Mouse (Mus musculus): Measurements from ENCODE around the gene Bend7. TPM values are rescaled to one million over a fixed set of nuclear protein-coding genes. Genes with fewer than 3 reads are reported as not detected.

The Bend7 gene
- polyA plus RNA-seq, 1 experiment = not detected

- H3K9me3 ChIP-seq (ENCODE audit: control insufficient read depth, low read length) = no peaks in the 10 kb centered on the region
- H3K36me3 ChIP-seq (ENCODE audit: control insufficient read depth) = no peaks in the 10 kb centered on the region
- H3K27me3 ChIP-seq (ENCODE audit: control insufficient read depth) = no peaks in the 10 kb centered on the region
- H3K4me3 ChIP-seq (replicated peaks) = no peak overlapping the region
- H3K4me1 ChIP-seq (ENCODE audit: control insufficient read depth) = no peaks in the 10 kb centered on the region
- no peak for TF ChIP-seq GATA1 (IDR thresholded peaks at IDR 0.05; ENCODE audit: low read length)
- no peak for TF ChIP-seq TAL1 (IDR thresholded peaks at IDR 0.05; ENCODE audit: low read length)
Measured at GRCm38 (mm10) chr2:4773911-4774310, 56.3 kb downstream of the Bend7 start.

DNA sequence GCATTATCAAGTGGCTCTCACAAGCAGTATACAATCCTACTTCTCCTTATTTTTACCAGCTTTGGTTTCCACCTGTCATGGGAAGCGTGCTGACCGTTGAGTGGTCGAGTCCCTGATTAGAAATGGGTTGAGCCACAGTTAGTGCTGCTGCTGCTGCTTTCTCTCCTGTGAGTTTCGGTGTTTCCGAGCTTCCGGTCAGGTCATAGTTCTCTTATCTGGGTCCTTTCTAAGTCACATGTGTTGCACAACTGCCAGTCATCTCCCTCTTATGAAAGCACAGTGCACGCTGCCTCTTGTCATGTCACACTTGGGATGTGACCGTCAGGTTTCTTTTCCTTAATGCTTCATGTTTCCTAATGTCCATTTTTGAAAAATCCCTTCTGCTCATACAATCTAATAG is 59.7 kb downstream of the Bend7 start:
- no peak overlapping the region for H3K4me3 ChIP-seq (replicated peaks)
- no peaks in the 10 kb centered on the region for H3K4me1 ChIP-seq (ENCODE audit: control insufficient read depth)
- H3K27me3 ChIP-seq (ENCODE audit: control insufficient read depth) = no peaks in the 10 kb centered on the region
- TF ChIP-seq TAL1 (IDR thresholded peaks at IDR 0.05; ENCODE audit: low read length) = no peak
- TF ChIP-seq GATA1 (IDR thresholded peaks at IDR 0.05; ENCODE audit: low read length) = no peak
- H3K9me3 ChIP-seq (ENCODE audit: control insufficient read depth, low read length) = no peaks in the 10 kb centered on the region
- no peaks in the 10 kb centered on the region for H3K36me3 ChIP-seq (ENCODE audit: control insufficient read depth)

DNA sequence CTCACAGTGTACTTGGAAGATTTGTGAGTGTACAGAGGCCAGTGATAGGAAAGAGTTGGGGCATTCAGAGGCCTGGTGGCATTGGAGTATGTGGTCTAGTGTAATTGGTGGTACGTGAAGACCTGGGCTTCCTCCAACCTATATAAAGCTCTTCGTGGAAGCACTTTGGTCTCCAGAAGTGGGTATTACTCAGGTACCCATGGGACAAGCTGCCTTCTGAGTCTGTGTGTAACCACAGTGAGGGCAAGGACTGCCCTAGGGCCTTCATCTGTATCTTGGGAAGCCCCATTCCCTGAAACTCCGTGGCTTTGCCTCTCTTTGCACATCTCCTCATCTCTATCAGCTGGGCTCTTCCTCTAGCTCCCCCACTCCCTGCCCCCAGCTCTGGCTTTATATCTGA is 64.0 kb downstream of the Bend7 start:
- Histone ChIP-seq H3K36me3 (ENCODE audit: control insufficient read depth) (no peaks in the 10 kb centered on the region), H3K4me3 (replicated peaks) (no peak overlapping the region), H3K27me3 (ENCODE audit: control insufficient read depth) (no peaks in the 10 kb centered on the region), H3K4me1 (ENCODE audit: control insufficient read depth) (no peaks in the 10 kb centered on the region), H3K9me3 (ENCODE audit: control insufficient read depth, low read length) (no peaks in the 10 kb centered on the region)
- TF ChIP-seq TAL1 (IDR thresholded peaks at IDR 0.05; ENCODE audit: low read length) (no peak), GATA1 (IDR thresholded peaks at IDR 0.05; ENCODE audit: low read length) (no peak; the same call in 1 of the 2 replicates)

- Histone ChIP-seq H3K4me3 (replicated peaks) (no peak overlapping the region), H3K27me3 (ENCODE audit: control insufficient read depth) (no peaks in the 10 kb centered on the region), H3K4me1 (ENCODE audit: control insufficient read depth) (no peaks in the 10 kb centered on the region), H3K36me3 (ENCODE audit: control insufficient read depth) (no peaks in the 10 kb centered on the region), H3K9me3 (ENCODE audit: control insufficient read depth, low read length) (no peaks in the 10 kb centered on the region)
- TF ChIP-seq GATA1 (IDR thresholded peaks at IDR 0.05; ENCODE audit: low read length) (no peak), TAL1 (IDR thresholded peaks at IDR 0.05; ENCODE audit: low read length) (no peak)
Measured at GRCm38 (mm10) chr2:4782401-4782800, 64.8 kb downstream of the Bend7 start.

GRCm38 (mm10) chr2:4782809-4783641 is 65.4 kb downstream of the Bend7 start:
- Histone ChIP-seq H3K36me3 (ENCODE audit: control insufficient read depth) (no peaks in the 10 kb centered on the region), H3K4me3 (replicated peaks) (no peak overlapping the region), H3K4me1 (ENCODE audit: control insufficient read depth) (no peaks in the 10 kb centered on the region), H3K27me3 (ENCODE audit: control insufficient read depth) (no peaks in the 10 kb centered on the region), H3K9me3 (ENCODE audit: control insufficient read depth, low read length) (no peaks in the 10 kb centered on the region)
- no peak for TF ChIP-seq TAL1 (IDR thresholded peaks at IDR 0.05; ENCODE audit: low read length)

GRCm38 (mm10) chr2:4784012-4784411 is 66.4 kb downstream of the Bend7 start:
- Histone ChIP-seq H3K27me3 (ENCODE audit: control insufficient read depth) (no peaks in the 10 kb centered on the region), H3K9me3 (ENCODE audit: control insufficient read depth, low read length) (no peaks in the 10 kb centered on the region), H3K36me3 (ENCODE audit: control insufficient read depth) (no peaks in the 10 kb centered on the region), H3K4me1 (ENCODE audit: control insufficient read depth) (no peaks in the 10 kb centered on the region), H3K4me3 (replicated peaks) (no peak overlapping the region)
- TF ChIP-seq GATA1 (IDR thresholded peaks at IDR 0.05; ENCODE audit: low read length) (no peak), TAL1 (IDR thresholded peaks at IDR 0.05; ENCODE audit: low read length) (no peak)

DNA sequence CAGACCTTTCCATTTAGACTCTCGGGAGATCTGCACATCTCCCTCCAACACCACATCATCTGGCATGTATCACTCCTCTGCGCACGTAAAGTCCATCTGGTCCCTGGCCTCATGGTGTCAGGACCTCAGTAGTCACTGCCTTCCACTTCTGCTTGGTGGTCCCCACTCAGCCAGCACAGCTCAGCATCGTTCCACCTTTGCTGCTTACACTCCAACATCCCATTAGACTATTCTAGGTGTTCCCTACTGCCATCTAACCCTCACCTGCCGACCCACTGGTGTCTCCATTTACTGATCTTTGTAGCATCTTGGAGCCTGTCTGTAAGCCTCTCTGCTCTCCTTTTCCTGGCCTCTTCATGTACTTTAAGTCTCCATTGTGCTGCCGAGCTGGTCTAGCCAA is 67.4 kb downstream of the Bend7 start:
- Histone ChIP-seq H3K27me3 (ENCODE audit: control insufficient read depth) (no peaks in the 10 kb centered on the region), H3K4me1 (ENCODE audit: control insufficient read depth) (no peaks in the 10 kb centered on the region), H3K36me3 (ENCODE audit: control insufficient read depth) (no peaks in the 10 kb centered on the region), H3K9me3 (ENCODE audit: control insufficient read depth, low read length) (no peaks in the 10 kb centered on the region), H3K4me3 (replicated peaks) (no peak overlapping the region)
- TF ChIP-seq TAL1 (IDR thresholded peaks at IDR 0.05; ENCODE audit: low read length) (no peak), GATA1 (IDR thresholded peaks at IDR 0.05; ENCODE audit: low read length) (no peak)

GRCm38 (mm10) chr2:4787223-4787622 is 69.6 kb downstream of the Bend7 start:
- no peaks in the 10 kb centered on the region for H3K9me3 ChIP-seq (ENCODE audit: control insufficient read depth, low read length)
- H3K4me3 ChIP-seq (replicated peaks) = no peak overlapping the region
- no peaks in the 10 kb centered on the region for H3K27me3 ChIP-seq (ENCODE audit: control insufficient read depth)
- TF ChIP-seq TAL1 (IDR thresholded peaks at IDR 0.05; ENCODE audit: low read length) = no peak
- no peak for TF ChIP-seq GATA1 (IDR thresholded peaks at IDR 0.05; ENCODE audit: low read length)
- H3K4me1 ChIP-seq (ENCODE audit: control insufficient read depth) = no peaks in the 10 kb centered on the region
- no peaks in the 10 kb centered on the region for H3K36me3 ChIP-seq (ENCODE audit: control insufficient read depth)

- TF ChIP-seq TAL1 (IDR thresholded peaks at IDR 0.05; ENCODE audit: low read length) = no peak
- no peak for TF ChIP-seq GATA1 (IDR thresholded peaks at IDR 0.05; ENCODE audit: low read length)
- no peaks in the 10 kb centered on the region for H3K9me3 ChIP-seq (ENCODE audit: control insufficient read depth, low read length)
- H3K4me1 ChIP-seq (ENCODE audit: control insufficient read depth) = no peaks in the 10 kb centered on the region
Measured at GRCm38 (mm10) chr2:4791646-4792045, 74.0 kb downstream of the Bend7 start.

DNA sequence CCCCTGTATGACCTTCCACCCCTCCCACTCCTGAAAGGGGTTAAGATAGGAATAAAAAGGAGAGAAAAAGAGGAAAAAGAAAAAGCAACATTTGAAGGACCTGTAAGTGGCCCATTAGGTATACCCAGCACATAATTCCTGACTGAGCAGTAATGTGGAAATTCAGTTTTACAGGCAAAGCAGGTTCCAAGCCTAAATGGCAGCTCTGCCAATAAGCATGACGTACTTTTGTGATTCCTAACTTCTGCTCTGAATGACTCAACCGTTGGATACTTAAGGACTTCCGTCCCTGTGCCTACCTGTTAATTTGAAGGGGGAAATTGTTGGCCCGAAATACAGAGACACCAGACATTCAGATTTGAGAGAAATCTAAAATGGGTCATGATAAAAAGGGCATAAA is 74.9 kb downstream of the Bend7 start:
- Histone ChIP-seq H3K9me3 (ENCODE audit: control insufficient read depth, low read length) (no peaks in the 10 kb centered on the region), H3K4me3 (replicated peaks) (no peak overlapping the region), H3K36me3 (ENCODE audit: control insufficient read depth) (no peaks in the 10 kb centered on the region), H3K27me3 (ENCODE audit: control insufficient read depth) (no peaks in the 10 kb centered on the region), H3K4me1 (ENCODE audit: control insufficient read depth) (no peaks in the 10 kb centered on the region)
- TF ChIP-seq TAL1 (IDR thresholded peaks at IDR 0.05; ENCODE audit: low read length) = no peak
- no peak for TF ChIP-seq GATA1 (IDR thresholded peaks at IDR 0.05; ENCODE audit: low read length)

More at GRCm38 (mm10) chr2:4791646-4792045, 74.0 kb downstream of the Bend7 start:
- Histone ChIP-seq H3K36me3 (ENCODE audit: control insufficient read depth) (no peaks in the 10 kb centered on the region), H3K27me3 (ENCODE audit: control insufficient read depth) (no peaks in the 10 kb centered on the region), H3K4me3 (replicated peaks) (no peak overlapping the region)

Data from erythroblast, embryonic 14.5 days (primary cell).